ENCODE assay signal across 8 mouse cellular contexts in genomic region chr1:176835501-176836294, GRCm38 (mm10). TPM values are rescaled to one million over a fixed set of nuclear protein-coding genes. Genes with fewer than 3 reads are reported as not detected.
DNase-seq lines count a peak whose midpoint lies in the region; ATAC-seq lines count a peak whose summit lies in the region.

No protein-coding gene starts in this region.

- peak overlapping the region; percentile 88 for H3K4me2 ChIP-seq in kidney, embryonic 15.5 days
- peak overlapping the region; percentile 74 for H3K4me2 ChIP-seq in forebrain, embryonic 11.5 days (ENCODE audit: low read depth, low read length, severe bottlenecking)
- H3K4me2 ChIP-seq in limb, embryonic 12.5 days: peak overlapping the region; percentile 95
- peak overlapping the region; percentile 69 for H3K4me2 ChIP-seq in neural tube, embryonic 12.5 days (replicated peaks)

- H3K36me3 ChIP-seq in kidney, embryonic 15.5 days: peaks cover under 1% of the 10 kb centered on the region; the same call in 1 of the 2 replicates
- no peaks in the 10 kb centered on the region for H3K36me3 ChIP-seq in forebrain, embryonic 11.5 days (ENCODE audit: control insufficient read depth, insufficient read depth, low read length)
- H3K36me3 ChIP-seq in limb, embryonic 12.5 days: no peaks in the 10 kb centered on the region
- no peaks in the 10 kb centered on the region for H3K36me3 ChIP-seq in neural tube, embryonic 12.5 days

- peak overlapping the region; percentile 44 for H3K4me3 ChIP-seq in kidney, embryonic 15.5 days (replicated peaks)
- H3K4me3 ChIP-seq in forebrain, embryonic 11.5 days (ENCODE audit: low read depth, low read length): peak overlapping the region; percentile 33
- H3K4me3 ChIP-seq in limb, embryonic 12.5 days (replicated peaks): peak overlapping the region; percentile 50
- peak overlapping the region; percentile 39 for H3K4me3 ChIP-seq in neural tube, embryonic 12.5 days

- WGBS in kidney, embryonic 15.5 days: 2% methylated on average over 41 of the region's 41 CpGs
- WGBS in forebrain, embryonic 11.5 days: 2% methylated on average over 41 of the region's 41 CpGs
- 1% methylated on average over 41 of the region's 41 CpGs for WGBS in limb, embryonic 12.5 days
- 2% methylated on average over 41 of the region's 41 CpGs for WGBS in neural tube, embryonic 12.5 days

- no peak for DNase-seq in kidney, adult 8-10 months
- DNase-seq in R1 (ENCODE audit: low read depth, low spot score): peak; percentile 53
- peak; percentile 57 for DNase-seq in forebrain, embryonic 11.5 days (ENCODE audit: low spot score)
- no peak for DNase-seq in urinary bladder, postnatal 14 days (ENCODE audit: low spot score)

- no peak overlapping the region for H3K27ac ChIP-seq in kidney, embryonic 15.5 days
- H3K27ac ChIP-seq in forebrain, embryonic 11.5 days (ENCODE audit: low read depth, low read length): no peak overlapping the region
- no peak overlapping the region for H3K27ac ChIP-seq in limb, embryonic 12.5 days
- H3K27ac ChIP-seq in neural tube, embryonic 12.5 days: no peak overlapping the region

- ATAC-seq in kidney, embryonic 15.5 days (replicated peaks; ENCODE audit: low FRiP score): peak; percentile 71
- peak; percentile 64 for ATAC-seq in forebrain, embryonic 11.5 days (replicated peaks; ENCODE audit: low FRiP score)
- ATAC-seq in limb, embryonic 12.5 days (ENCODE audit: insufficient number of reproducible peaks, insufficient read depth, low FRiP score, low TSS enrichment, low read depth): peak; percentile 71; the same call in 1 of the 2 replicates
- ATAC-seq in neural tube, embryonic 12.5 days (ENCODE audit: low FRiP score, low read depth): peak; percentile 65; the same call in 1 of the 2 replicates
- ATAC-seq in frontal cortex, adult (ENCODE audit: low TSS enrichment): no peak

- peaks cover 11% of the 10 kb centered on the region; the same call in 1 of the 2 replicates for H3K27me3 ChIP-seq in kidney, embryonic 15.5 days
- H3K27me3 ChIP-seq in forebrain, embryonic 11.5 days (ENCODE audit: control insufficient read depth, insufficient read depth, low read length): peaks cover 2% of the 10 kb centered on the region
- H3K27me3 ChIP-seq in limb, embryonic 12.5 days: peaks cover 16% of the 10 kb centered on the region
- peaks cover 13% of the 10 kb centered on the region for H3K27me3 ChIP-seq in neural tube, embryonic 12.5 days (replicated peaks)

- no peaks in the 10 kb centered on the region for H3K9me3 ChIP-seq in kidney, embryonic 15.5 days (replicated peaks)
- no peaks in the 10 kb centered on the region for H3K9me3 ChIP-seq in forebrain, embryonic 11.5 days (ENCODE audit: control insufficient read depth, low read length)
- H3K9me3 ChIP-seq in limb, embryonic 12.5 days: no peaks in the 10 kb centered on the region
- no peaks in the 10 kb centered on the region for H3K9me3 ChIP-seq in neural tube, embryonic 12.5 days

- H3K4me1 ChIP-seq in kidney, embryonic 15.5 days: peaks cover 7% of the 10 kb centered on the region; the same call in 1 of the 2 replicates
- H3K4me1 ChIP-seq in forebrain, embryonic 11.5 days (replicated peaks; ENCODE audit: control insufficient read depth, insufficient read depth, low read length): peaks cover 3% of the 10 kb centered on the region; the same call in 1 of the 2 replicates
- peaks cover 9% of the 10 kb centered on the region for H3K4me1 ChIP-seq in limb, embryonic 12.5 days (replicated peaks)
- peaks cover 7% of the 10 kb centered on the region for H3K4me1 ChIP-seq in neural tube, embryonic 12.5 days

- H3K9ac ChIP-seq in kidney, embryonic 15.5 days: peak overlapping the region; percentile 44
- peak overlapping the region; percentile 44; the same call in 1 of the 2 replicates for H3K9ac ChIP-seq in forebrain, embryonic 11.5 days (ENCODE audit: low read length)
- peak overlapping the region; percentile 60 for H3K9ac ChIP-seq in limb, embryonic 12.5 days (replicated peaks)
- peak overlapping the region; percentile 36 for H3K9ac ChIP-seq in neural tube, embryonic 12.5 days

RNA-seq across cellular contexts. Expression of gene Sdccag8, which starts 21.2 kb away (rescaled TPM):
- polyA plus RNA-seq in kidney, embryonic 15.5 days (2015; fragmentation: Nextera tagmentation; extraction: Ambion mirVana): 17.1 and 17.3 TPM in 2 replicates
- polyA plus RNA-seq in forebrain, embryonic 11.5 days (2014; fragmentation: Nextera tagmentation; extraction: Ambion mirVana): 19.8 and 21.1 TPM in 2 replicates
- 11.5 and 14.3 TPM in 2 replicates for polyA plus RNA-seq in limb, embryonic 12.5 days (2016; fragmentation: Nextera tagmentation; extraction: Ambion mirVana)
- 19.4 and 22.0 TPM in 2 replicates for polyA plus RNA-seq in neural tube, embryonic 12.5 days (2016; fragmentation: Nextera tagmentation; extraction: Ambion mirVana)

RNA-seq across cellular contexts. Expression of gene Cep170, which starts 21.8 kb away (rescaled TPM):
- 21.5 and 21.9 TPM in 2 replicates for polyA plus RNA-seq in kidney, embryonic 15.5 days (2015; fragmentation: Nextera tagmentation; extraction: Ambion mirVana)
- 65.2 and 71.0 TPM in 2 replicates for polyA plus RNA-seq in forebrain, embryonic 11.5 days (2014; fragmentation: Nextera tagmentation; extraction: Ambion mirVana)
- 36.4 and 45.2 TPM in 2 replicates for polyA plus RNA-seq in limb, embryonic 12.5 days (2016; fragmentation: Nextera tagmentation; extraction: Ambion mirVana)
- polyA plus RNA-seq in neural tube, embryonic 12.5 days (2016; fragmentation: Nextera tagmentation; extraction: Ambion mirVana): 85.7 and 92.3 TPM in 2 replicates

Comparison
In these comparisons a context has a peak if more than half of its experiments do, and no peak if none do; other contexts are left out.
1. DNase-seq: peak in R1 (single experiment) and forebrain, embryonic 11.5 days (single experiment); none in kidney, adult 8-10 months (0 of 2) and urinary bladder, postnatal 14 days (single experiment).
2. Peak in every context shown above with its lines, with median percentiles within 50 percentile points of each other: H3K4me2 ChIP-seq, H3K4me3 ChIP-seq and H3K9ac ChIP-seq.